Mouse (Mus musculus) ovary, adult 10 weeks (tissue): ENCODE measurements around the gene Hpdl. TPM values are rescaled to one million over a fixed set of nuclear protein-coding genes. Genes with fewer than 3 reads are reported as not detected.

Source experiments
- polyA plus RNA-seq: library from polyadenylated mRNA; stranded (reverse); fragments of 350-450 nt; fragmentation: Illumina TruSeq; extraction: RNeasy Lipid Tissue Mini Kit (QIAGEN cat#74804); gene quantifications from one replicate; pipeline ENCODE4 v1.2.3, GENCODE M21; 2014

Hpdl gene
- polyA plus RNA-seq: 0.26 TPM

GRCm38 (mm10) chr4:116821694-116822016 is at the start of gene Hpdl:
Gene Hpdl (minus strand): TSS chr4:116821707.

GRCm38 (mm10) chr4:116807197-116808129 is 14.0 kb downstream of the Hpdl start, which contains the start of the genes Toe1 and Mutyh:
Gene Toe1 (minus strand): TSS chr4:116807640.
Gene Mutyh (plus strand): TSS chr4:116807723.

Other genes starting within 250 kb of the Hpdl start
- gene Ccdc17, start 225.1 kb downstream of the Hpdl start, polyA plus RNA-seq: 3.5 TPM
- 207 TPM for gene Nasp, start 193.8 kb downstream of the Hpdl start, polyA plus RNA-seq
- 554 TPM for gene Akr1a1, start 170.0 kb downstream of the Hpdl start, polyA plus RNA-seq
- gene Prdx1, start 136.2 kb downstream of the Hpdl start, polyA plus RNA-seq: 3,325 TPM
- gene Mmachc, start 113.3 kb downstream of the Hpdl start, polyA plus RNA-seq: 33.4 TPM
- gene Ccdc163, start 113.2 kb downstream of the Hpdl start, polyA plus RNA-seq: 14.2 TPM
- 2.5 TPM for gene Tesk2, start 100.8 kb downstream of the Hpdl start, polyA plus RNA-seq
- gene Toe1, start 14.1 kb downstream of the Hpdl start, polyA plus RNA-seq: 6.5 TPM
- 0.83 TPM for gene Mutyh, start 14.0 kb downstream of the Hpdl start, polyA plus RNA-seq
- 3.1 TPM for gene Zswim5, start 55.7 kb upstream of the Hpdl start, polyA plus RNA-seq
- 7.2 TPM for gene Urod, start 172.7 kb upstream of the Hpdl start, polyA plus RNA-seq
- 3.3 TPM for gene Hectd3, start 173.6 kb upstream of the Hpdl start, polyA plus RNA-seq
- 23.5 TPM for gene Eif2b3, start 197.7 kb upstream of the Hpdl start, polyA plus RNA-seq